Mouse (Mus musculus): Measurements from ENCODE around the gene Hoxa13. TPM values are rescaled to one million over a fixed set of nuclear protein-coding genes. Genes with fewer than 3 reads are reported as not detected.

Gene Hoxa13
- polyA plus RNA-seq, 1 experiment = 0.77 TPM

DNA sequence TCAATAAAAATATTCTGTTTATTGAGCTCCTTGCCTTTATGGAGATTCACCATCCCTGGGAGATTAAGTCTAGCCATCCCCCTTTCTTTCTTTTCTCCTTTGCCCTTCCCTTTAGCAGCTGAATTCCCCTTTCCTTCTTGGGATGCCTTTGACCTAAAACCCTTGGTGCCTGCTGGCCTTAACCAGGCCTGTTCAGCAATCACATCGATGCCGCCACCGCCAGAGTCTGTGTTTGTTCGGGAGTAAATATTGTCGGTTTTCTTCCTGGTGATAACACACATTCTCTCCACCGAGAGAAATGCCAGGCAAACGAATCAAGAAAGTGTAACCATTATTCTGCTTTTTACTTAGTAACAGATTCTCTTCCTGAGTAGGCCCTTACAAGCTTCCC is 22.5 kb downstream of the Hoxa13 start:
- peaks cover 100% of the 10 kb centered on the region for H3K79me2 ChIP-seq (ENCODE audit: control insufficient read depth, insufficient read depth)
- H3K36me3 ChIP-seq (ENCODE audit: control insufficient read depth, insufficient read depth) = peaks cover 8% of the 10 kb centered on the region
- H3K79me3 ChIP-seq (ENCODE audit: low read depth) = peaks cover 81% of the 10 kb centered on the region
- peak overlapping the region; percentile 33 for H3ac ChIP-seq (ENCODE audit: control insufficient read depth, insufficient read length, low read depth)
- no peaks in the 10 kb centered on the region for H3K27me3 ChIP-seq (ENCODE audit: control insufficient read depth, insufficient read depth, insufficient read length)
- peak overlapping the region; percentile 72 for H3K4me3 ChIP-seq (ENCODE audit: insufficient read depth, poor library complexity, severe bottlenecking)
- no peak for TF ChIP-seq CTCF (IDR thresholded peaks at IDR 0.05; ENCODE audit: control insufficient read depth, insufficient read depth, insufficient read length)
- TF ChIP-seq USF1 (IDR thresholded peaks at IDR 0.05; ENCODE audit: low read depth) = no peak
- no peak for TF ChIP-seq MYOD1 (IDR thresholded peaks at IDR 0.05; ENCODE audit: control insufficient read depth, insufficient read length, low read depth)
- TF ChIP-seq CEBPB (IDR thresholded peaks at IDR 0.05; ENCODE audit: low read depth) = no peak
- TF ChIP-seq FOSL1 (IDR thresholded peaks at IDR 0.05; ENCODE audit: insufficient read depth, low read length, poor library complexity, severe bottlenecking) = no peak
- TF ChIP-seq MAX (IDR thresholded peaks at IDR 0.05) = no peak
- no peak for TF ChIP-seq MYOG (IDR thresholded peaks at IDR 0.05; ENCODE audit: control insufficient read depth, extremely low read depth, insufficient read length)

DNA sequence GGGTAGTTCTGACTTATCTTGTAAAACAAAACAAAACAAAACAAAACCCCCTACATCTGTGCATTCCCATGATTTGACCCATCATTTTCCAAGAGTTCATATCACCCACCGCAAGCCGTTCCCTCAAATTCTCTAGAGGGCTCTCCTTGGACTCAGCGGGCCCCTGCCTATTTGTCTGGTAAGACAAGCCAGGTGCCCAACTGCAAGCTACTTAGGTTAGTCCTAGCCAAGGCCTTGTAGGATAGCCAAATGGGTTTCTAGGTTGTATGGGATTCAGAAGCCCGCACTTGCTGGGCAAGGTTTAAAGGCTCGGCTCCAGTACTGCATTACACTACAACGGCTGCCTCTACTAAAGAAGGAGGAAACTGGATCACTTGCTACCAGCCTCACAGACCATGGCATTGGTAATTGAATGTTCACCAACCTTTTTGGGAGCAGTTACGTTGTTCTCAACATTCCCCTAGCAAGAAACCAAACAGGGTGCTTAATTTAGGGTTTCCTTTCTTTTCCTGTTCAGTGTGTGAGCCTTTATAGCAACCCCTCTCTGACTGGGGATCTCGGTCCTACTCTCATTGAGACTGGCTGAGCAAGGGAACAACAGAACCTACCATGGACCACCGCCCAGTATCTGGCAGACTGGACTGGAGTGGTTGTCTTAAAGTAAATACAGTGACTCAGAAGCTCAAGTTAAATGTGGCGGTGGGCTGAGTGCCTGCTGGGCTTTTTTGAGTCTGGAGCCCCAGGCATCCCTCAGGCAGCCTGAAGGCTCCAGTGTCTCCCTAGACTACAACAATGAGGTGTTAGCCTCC is 23.1 kb downstream of the Hoxa13 start:
- Histone ChIP-seq H3K79me3 (ENCODE audit: low read depth) (peaks cover 82% of the 10 kb centered on the region), H3K79me2 (ENCODE audit: control insufficient read depth, insufficient read depth) (peaks cover 100% of the 10 kb centered on the region), H3ac (ENCODE audit: control insufficient read depth, insufficient read length, low read depth) (peak overlapping the region; percentile 3), H3K27me3 (ENCODE audit: control insufficient read depth, insufficient read depth, insufficient read length) (no peaks in the 10 kb centered on the region), H3K4me3 (ENCODE audit: insufficient read depth, poor library complexity, severe bottlenecking) (peak overlapping the region; percentile 72), H3K36me3 (ENCODE audit: control insufficient read depth, insufficient read depth) (peaks cover 4% of the 10 kb centered on the region)
- TF ChIP-seq CTCF (IDR thresholded peaks at IDR 0.05; ENCODE audit: control insufficient read depth, insufficient read depth, insufficient read length) (no peak), USF1 (IDR thresholded peaks at IDR 0.05; ENCODE audit: low read depth) (no peak), MAX (IDR thresholded peaks at IDR 0.05) (no peak), CEBPB (IDR thresholded peaks at IDR 0.05; ENCODE audit: low read depth) (no peak), FOSL1 (IDR thresholded peaks at IDR 0.05; ENCODE audit: insufficient read depth, low read length, poor library complexity, severe bottlenecking) (no peak), MYOG (IDR thresholded peaks at IDR 0.05; ENCODE audit: control insufficient read depth, extremely low read depth, insufficient read length) (no peak), MYOD1 (IDR thresholded peaks at IDR 0.05; ENCODE audit: control insufficient read depth, insufficient read length, low read depth) (no peak)

DNA sequence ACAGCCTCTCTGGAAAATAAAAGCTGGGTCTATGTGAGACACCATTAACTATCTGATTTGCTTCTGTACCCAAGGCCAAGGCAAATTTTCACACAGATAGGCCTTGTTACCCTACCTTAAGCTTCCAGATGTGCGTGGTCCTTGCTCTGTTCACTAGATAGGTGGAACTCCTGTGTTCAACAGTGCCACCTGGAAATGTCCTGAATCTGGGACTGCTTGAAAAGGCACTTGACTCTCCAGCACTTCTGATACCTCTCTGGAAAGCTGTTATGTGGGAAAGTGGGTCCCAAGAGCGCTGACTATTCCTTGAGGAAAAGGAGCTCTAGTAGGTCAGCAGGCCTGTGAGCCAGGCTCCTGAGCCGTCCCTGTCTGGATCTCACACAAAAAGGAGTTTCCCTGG is 23.9 kb downstream of the Hoxa13 start:
- Histone ChIP-seq H3K4me3 (ENCODE audit: insufficient read depth, poor library complexity, severe bottlenecking) (no peak overlapping the region), H3K79me2 (ENCODE audit: control insufficient read depth, insufficient read depth) (peaks cover 100% of the 10 kb centered on the region), H3ac (ENCODE audit: control insufficient read depth, insufficient read length, low read depth) (no peak overlapping the region), H3K79me3 (ENCODE audit: low read depth) (peaks cover 87% of the 10 kb centered on the region), H3K36me3 (ENCODE audit: control insufficient read depth, insufficient read depth) (no peaks in the 10 kb centered on the region), H3K27me3 (ENCODE audit: control insufficient read depth, insufficient read depth, insufficient read length) (no peaks in the 10 kb centered on the region)
- no peak for TF ChIP-seq CTCF (IDR thresholded peaks at IDR 0.05; ENCODE audit: control insufficient read depth, insufficient read depth, insufficient read length)
- TF ChIP-seq MYOD1 (IDR thresholded peaks at IDR 0.05; ENCODE audit: control insufficient read depth, insufficient read length, low read depth) = no peak
- TF ChIP-seq MYOG (IDR thresholded peaks at IDR 0.05; ENCODE audit: control insufficient read depth, extremely low read depth, insufficient read length) = no peak
- TF ChIP-seq FOSL1 (IDR thresholded peaks at IDR 0.05; ENCODE audit: insufficient read depth, low read length, poor library complexity, severe bottlenecking) = no peak
- TF ChIP-seq CEBPB (IDR thresholded peaks at IDR 0.05; ENCODE audit: low read depth) = no peak
- no peak for TF ChIP-seq MAX (IDR thresholded peaks at IDR 0.05)
- no peak for TF ChIP-seq USF1 (IDR thresholded peaks at IDR 0.05; ENCODE audit: low read depth)

GRCm38 (mm10) chr6:52235866-52236265 is 24.8 kb downstream of the Hoxa13 start:
- H3K27me3 ChIP-seq (ENCODE audit: control insufficient read depth, insufficient read depth, insufficient read length) = no peaks in the 10 kb centered on the region
- no peak overlapping the region for H3ac ChIP-seq (ENCODE audit: control insufficient read depth, insufficient read length, low read depth)
- TF ChIP-seq MYOG (IDR thresholded peaks at IDR 0.05; ENCODE audit: control insufficient read depth, extremely low read depth, insufficient read length) = no peak
- TF ChIP-seq USF1 (IDR thresholded peaks at IDR 0.05; ENCODE audit: low read depth) = no peak
- TF ChIP-seq CTCF (IDR thresholded peaks at IDR 0.05; ENCODE audit: control insufficient read depth, insufficient read depth, insufficient read length) = no peak
- no peak for TF ChIP-seq MYOD1 (IDR thresholded peaks at IDR 0.05; ENCODE audit: control insufficient read depth, insufficient read length, low read depth)
- no peak for TF ChIP-seq FOSL1 (IDR thresholded peaks at IDR 0.05; ENCODE audit: insufficient read depth, low read length, poor library complexity, severe bottlenecking)
- TF ChIP-seq CEBPB (IDR thresholded peaks at IDR 0.05; ENCODE audit: low read depth) = no peak
- TF ChIP-seq MAX (IDR thresholded peaks at IDR 0.05) = no peak
- no peak overlapping the region for H3K4me3 ChIP-seq (ENCODE audit: insufficient read depth, poor library complexity, severe bottlenecking)
- H3K36me3 ChIP-seq (ENCODE audit: control insufficient read depth, insufficient read depth) = no peaks in the 10 kb centered on the region
- peaks cover 100% of the 10 kb centered on the region for H3K79me2 ChIP-seq (ENCODE audit: control insufficient read depth, insufficient read depth)
- H3K79me3 ChIP-seq (ENCODE audit: low read depth) = peaks cover 92% of the 10 kb centered on the region

- Histone ChIP-seq H3K79me2 (ENCODE audit: control insufficient read depth, insufficient read depth) (peaks cover 100% of the 10 kb centered on the region), H3K79me3 (ENCODE audit: low read depth) (peaks cover 96% of the 10 kb centered on the region), H3K4me3 (ENCODE audit: insufficient read depth, poor library complexity, severe bottlenecking) (no peak overlapping the region), H3ac (ENCODE audit: control insufficient read depth, insufficient read length, low read depth) (no peak overlapping the region), H3K36me3 (ENCODE audit: control insufficient read depth, insufficient read depth) (no peaks in the 10 kb centered on the region), H3K27me3 (ENCODE audit: control insufficient read depth, insufficient read depth, insufficient read length) (no peaks in the 10 kb centered on the region)
- TF ChIP-seq FOSL1 (IDR thresholded peaks at IDR 0.05; ENCODE audit: insufficient read depth, low read length, poor library complexity, severe bottlenecking) (no peak), USF1 (IDR thresholded peaks at IDR 0.05; ENCODE audit: low read depth) (no peak), CEBPB (IDR thresholded peaks at IDR 0.05; ENCODE audit: low read depth) (no peak), MYOG (IDR thresholded peaks at IDR 0.05; ENCODE audit: control insufficient read depth, extremely low read depth, insufficient read length) (no peak), MAX (IDR thresholded peaks at IDR 0.05) (no peak), CTCF (IDR thresholded peaks at IDR 0.05; ENCODE audit: control insufficient read depth, insufficient read depth, insufficient read length) (no peak), MYOD1 (IDR thresholded peaks at IDR 0.05; ENCODE audit: control insufficient read depth, insufficient read length, low read depth) (no peak)
Observed at GRCm38 (mm10) chr6:52235267-52235666, 25.4 kb downstream of the Hoxa13 start.
